Mouse (Mus musculus) MEL (cell line): ENCODE data around the gene Fam13a.

Experiments used
- CHD2 ChIP-seq: IDR thresholded peaks from 2 replicates; pipeline ENCODE4 v1.6.1; 2011; ENCODE audit warnings: low read length, improper control_type of control experiment
- CTCF ChIP-seq, 3 experiments: IDR thresholded peaks in 2 of 3; conservative IDR thresholded peaks in 1 of 3; 2 replicates each; pipeline ENCODE4 v1.5.1; 2011 to 2012; ENCODE audit warnings: low read length in 3 of 3, low read depth in 2 of 3, mild to moderate bottlenecking in 2 of 3, improper control_type of control experiment in 1 of 3, inconsistent platforms in 1 of 3, mixed read lengths in 1 of 3, moderate library complexity in 1 of 3; ENCODE audit not compliant: control insufficient read depth in 1 of 3, insufficient read depth in 1 of 3, poor library complexity in 1 of 3, severe bottlenecking in 1 of 3
- GATA1 ChIP-seq: IDR thresholded peaks from 2 replicates; pipeline ENCODE4 v1.6.1; 2011; ENCODE audit warnings: low read depth, low read length, improper control_type of control experiment
- HCFC1 ChIP-seq: IDR thresholded peaks from 2 replicates; pipeline ENCODE4 v1.6.1; 2012; ENCODE audit warnings: low read depth, mild to moderate bottlenecking, inconsistent platforms, low read length, improper control_type of control experiment, moderate library complexity
- KAT2A ChIP-seq: conservative IDR thresholded peaks from 2 replicates; pipeline ENCODE4 v1.6.1; 2012; ENCODE audit warnings: low read depth, low read length, improper control_type of control experiment, inconsistent platforms
- MAZ ChIP-seq: IDR thresholded peaks from 2 replicates; pipeline ENCODE4 v1.6.1; 2012; ENCODE audit warnings: low read depth, mild to moderate bottlenecking, inconsistent platforms, low read length, improper control_type of control experiment
- POLR2AphosphoS2 ChIP-seq: IDR thresholded peaks from 2 replicates; pipeline ENCODE4 v1.6.1; 2011; ENCODE audit warnings: low read length, improper control_type of control experiment
- RAD21 ChIP-seq: IDR thresholded peaks from 2 replicates; pipeline ENCODE4 v1.6.1; 2011; ENCODE audit warnings: mild to moderate bottlenecking, low read depth, low read length, improper control_type of control experiment
- USF1 ChIP-seq: IDR thresholded peaks from 2 replicates; pipeline ENCODE4 v1.6.1; 2014; ENCODE audit warnings: low read depth, mild to moderate bottlenecking, inconsistent platforms, low read length, improper control_type of control experiment, moderate library complexity
- ZC3H11A ChIP-seq: IDR thresholded peaks from 2 replicates; pipeline ENCODE4 v1.6.1; 2012; ENCODE audit warnings: low read depth, mild to moderate bottlenecking, inconsistent platforms, low read length, improper control_type of control experiment
- ZMIZ1 ChIP-seq: IDR thresholded peaks from 2 replicates; pipeline ENCODE4 v1.6.1; 2012; ENCODE audit warnings: low read depth, mild to moderate bottlenecking, inconsistent platforms, low read length, improper control_type of control experiment, moderate library complexity

DNA sequence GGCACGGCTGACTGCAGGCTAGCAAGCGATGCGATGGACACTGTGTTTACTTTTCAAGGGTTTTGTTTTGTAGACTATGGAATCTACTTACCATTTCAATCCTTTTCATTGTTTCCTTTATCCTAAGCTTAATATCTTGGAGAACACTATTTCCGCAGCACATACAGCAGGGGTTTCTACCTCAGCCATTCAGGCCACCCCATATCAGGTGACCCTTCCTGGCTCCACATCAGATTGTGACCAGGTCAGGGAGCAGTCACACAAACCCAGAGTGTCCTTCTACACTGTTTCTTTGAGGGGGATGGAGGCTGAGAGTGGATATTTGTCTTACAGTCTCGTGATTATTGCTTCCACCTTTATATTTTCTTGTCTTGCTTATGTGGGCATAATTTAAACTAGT, 61.7 kb downstream of the Fam13a start:
- TF ChIP-seq POLR2AphosphoS2, result no peak
- TF ChIP-seq GATA1, result no peak
- TF ChIP-seq RAD21, result no peak
- no peak for TF ChIP-seq CTCF (IDR thresholded peaks at IDR 0.05 in 2 of 3, conservative IDR thresholded peaks at IDR 0.05 in 1 of 3; ENCODE audit: control insufficient read depth in 1 of 3, insufficient read depth in 1 of 3, low read depth in 2 of 3, low read length in 3 of 3, poor library complexity in 1 of 3, severe bottlenecking in 1 of 3)
- no peak for TF ChIP-seq CHD2
- TF ChIP-seq ZMIZ1, result no peak
- no peak for TF ChIP-seq ZC3H11A
- no peak for TF ChIP-seq KAT2A
- no peak for TF ChIP-seq HCFC1
- no peak for TF ChIP-seq USF1
- no peak for TF ChIP-seq MAZ
